Mouse (Mus musculus) liver, embryonic 15.5 days (tissue): ENCODE data around the gene Celsr2. TPM values are rescaled to one million over a fixed set of nuclear protein-coding genes. Genes with fewer than 3 reads are reported as not detected.
A peak's percentile ranks its signal among the peaks of the same experiment; 100 is the strongest.

Experiments used
- ATAC-seq: fragments of 200-750 bp; cut with Nextera tagmentation; 2 replicates; pipeline ENCODE4 v1.8.0; 2017; ENCODE audit warnings: moderate number of reproducible peaks, mild to moderate bottlenecking, moderate library complexity; ENCODE audit not compliant: insufficient read depth
- H3K27ac ChIP-seq: fragments of 300-500 bp; sonication (generic); replicated peaks from 2 replicates; pipeline ENCODE4 v1.5.1; 2015; ENCODE audit warnings: mild to moderate bottlenecking, inconsistent platforms
- H3K27me3 ChIP-seq: fragments of 300-500 bp; sonication (generic); 2 replicates; pipeline ENCODE4 v1.6.1; 2015; ENCODE audit warnings: mild to moderate bottlenecking, inconsistent platforms
- H3K36me3 ChIP-seq: fragments of 300-500 bp; sonication (generic); replicated peaks from 2 replicates; pipeline ENCODE4 v1.6.1; 2015; ENCODE audit warnings: moderate library complexity, mild to moderate bottlenecking, inconsistent platforms
- H3K4me1 ChIP-seq: fragments of 300-500 bp; sonication (generic); replicated peaks from 2 replicates; pipeline ENCODE4 v1.6.1; 2015; ENCODE audit warnings: inconsistent platforms
- H3K4me2 ChIP-seq: fragments of 300-500 bp; sonication (generic); 2 replicates; pipeline ENCODE4 v1.6.1; 2015; ENCODE audit warnings: moderate library complexity, mild to moderate bottlenecking, inconsistent platforms
- H3K4me3 ChIP-seq: fragments of 300-500 bp; sonication (generic); replicated peaks from 2 replicates; pipeline ENCODE4 v1.5.1; 2015; ENCODE audit warnings: mild to moderate bottlenecking, inconsistent platforms
- H3K9ac ChIP-seq: fragments of 300-500 bp; sonication (generic); 2 replicates; pipeline ENCODE4 v1.6.1; 2015; ENCODE audit warnings: moderate library complexity, mild to moderate bottlenecking, inconsistent platforms
- H3K9me3 ChIP-seq: fragments of 300-500 bp; sonication (generic); replicated peaks from 2 replicates; pipeline ENCODE4 v1.6.1; 2016; ENCODE audit warnings: inconsistent platforms
- WGBS: fragments of 180-500 bp; shearing (Covaris S2); methylation state at CpG from one replicate; pipeline ENCODE4 v1.1.7; 2015; ENCODE audit warnings: mixed read lengths; ENCODE audit not compliant: insufficient replicate concordance; 5-methylcytosine and 5-hydroxymethylcytosine counted together
- polyA plus RNA-seq: library from polyadenylated mRNA; unstranded; fragments of >200 nt; fragmentation: Nextera tagmentation; extraction: Ambion mirVana; gene quantifications from 2 replicates; pipeline ENCODE4 v1.2.1, GENCODE M21; 2015

Gene Celsr2
- polyA plus RNA-seq, 1 experiment from 2014 or later = 0.36 TPM

- peaks cover 12% of the 10 kb centered on the region for H3K4me1 ChIP-seq
- no peak overlapping the region for H3K9ac ChIP-seq
- H3K4me3 ChIP-seq = no peak overlapping the region
- no peaks in the 10 kb centered on the region for H3K36me3 ChIP-seq
- 57% methylated on average over 15 of the region's 15 CpGs for WGBS
- ATAC-seq = no peak
- H3K27me3 ChIP-seq = no peaks in the 10 kb centered on the region; the same call in 1 of the 2 replicates
- H3K9me3 ChIP-seq = no peaks in the 10 kb centered on the region
- no peak overlapping the region for H3K27ac ChIP-seq
- no peak overlapping the region for H3K4me2 ChIP-seq
These were observed 22.6 kb downstream of the Celsr2 start for GRCm38 (mm10) chr3:108392793-108393192.

GRCm38 (mm10) chr3:108392299-108392698 is 23.1 kb downstream of the Celsr2 start:
- no peaks in the 10 kb centered on the region for H3K9me3 ChIP-seq
- peaks cover 12% of the 10 kb centered on the region for H3K4me1 ChIP-seq
- H3K4me3 ChIP-seq = no peak overlapping the region
- no peak overlapping the region for H3K9ac ChIP-seq
- 35% methylated on average over 10 of the region's 10 CpGs for WGBS
- H3K4me2 ChIP-seq = no peak overlapping the region
- no peaks in the 10 kb centered on the region; the same call in 1 of the 2 replicates for H3K27me3 ChIP-seq
- peaks cover 5% of the 10 kb centered on the region; the same call in 1 of the 2 replicates for H3K36me3 ChIP-seq
- no peak for ATAC-seq
- H3K27ac ChIP-seq = no peak overlapping the region

- H3K4me2 ChIP-seq = peak overlapping the region; percentile 29; the same call in 1 of the 2 replicates
- H3K27ac ChIP-seq = 0 out of 2 replicates have a peak overlapping the region, but pooled peaks have one; percentile 14
- ATAC-seq = peak; percentile 56
- H3K4me1 ChIP-seq = peaks cover 24% of the 10 kb centered on the region
- peaks cover 27% of the 10 kb centered on the region for H3K36me3 ChIP-seq
- WGBS = 0% methylated on average over 5 of the region's 5 CpGs
- no peaks in the 10 kb centered on the region; the same call in 1 of the 2 replicates for H3K27me3 ChIP-seq
- H3K9me3 ChIP-seq = no peaks in the 10 kb centered on the region
- H3K4me3 ChIP-seq = no peak overlapping the region
- H3K9ac ChIP-seq = no peak overlapping the region
These were observed 26.2 kb downstream of the Celsr2 start for GRCm38 (mm10) chr3:108389111-108389545.

- no peak for ATAC-seq
- peaks cover 47% of the 10 kb centered on the region for H3K4me1 ChIP-seq
- H3K4me3 ChIP-seq = no peak overlapping the region
- H3K27ac ChIP-seq = no peak overlapping the region
- H3K27me3 ChIP-seq = no peaks in the 10 kb centered on the region
- H3K36me3 ChIP-seq = peaks cover 27% of the 10 kb centered on the region
- no peak overlapping the region for H3K9ac ChIP-seq
- no peak overlapping the region for H3K4me2 ChIP-seq
- no peaks in the 10 kb centered on the region for H3K9me3 ChIP-seq
- WGBS = 83% methylated on average over 10 of the region's 10 CpGs
These were observed 29.2 kb downstream of the Celsr2 start for GRCm38 (mm10) chr3:108386186-108386585.

- H3K4me3 ChIP-seq = peak overlapping the region; percentile 73
- no peak for ATAC-seq
- peak overlapping the region; percentile 79 for H3K4me2 ChIP-seq
- 47% methylated on average over 2 of the region's 2 CpGs for WGBS
- no peaks in the 10 kb centered on the region for H3K27me3 ChIP-seq
- no peaks in the 10 kb centered on the region for H3K9me3 ChIP-seq
- H3K36me3 ChIP-seq = peaks cover 27% of the 10 kb centered on the region
- H3K4me1 ChIP-seq = peaks cover 53% of the 10 kb centered on the region
- H3K27ac ChIP-seq = no peak overlapping the region
- H3K9ac ChIP-seq = peak overlapping the region; percentile 64
These were observed 30.9 kb downstream of the Celsr2 start for GRCm38 (mm10) chr3:108384425-108384824.

DNA sequence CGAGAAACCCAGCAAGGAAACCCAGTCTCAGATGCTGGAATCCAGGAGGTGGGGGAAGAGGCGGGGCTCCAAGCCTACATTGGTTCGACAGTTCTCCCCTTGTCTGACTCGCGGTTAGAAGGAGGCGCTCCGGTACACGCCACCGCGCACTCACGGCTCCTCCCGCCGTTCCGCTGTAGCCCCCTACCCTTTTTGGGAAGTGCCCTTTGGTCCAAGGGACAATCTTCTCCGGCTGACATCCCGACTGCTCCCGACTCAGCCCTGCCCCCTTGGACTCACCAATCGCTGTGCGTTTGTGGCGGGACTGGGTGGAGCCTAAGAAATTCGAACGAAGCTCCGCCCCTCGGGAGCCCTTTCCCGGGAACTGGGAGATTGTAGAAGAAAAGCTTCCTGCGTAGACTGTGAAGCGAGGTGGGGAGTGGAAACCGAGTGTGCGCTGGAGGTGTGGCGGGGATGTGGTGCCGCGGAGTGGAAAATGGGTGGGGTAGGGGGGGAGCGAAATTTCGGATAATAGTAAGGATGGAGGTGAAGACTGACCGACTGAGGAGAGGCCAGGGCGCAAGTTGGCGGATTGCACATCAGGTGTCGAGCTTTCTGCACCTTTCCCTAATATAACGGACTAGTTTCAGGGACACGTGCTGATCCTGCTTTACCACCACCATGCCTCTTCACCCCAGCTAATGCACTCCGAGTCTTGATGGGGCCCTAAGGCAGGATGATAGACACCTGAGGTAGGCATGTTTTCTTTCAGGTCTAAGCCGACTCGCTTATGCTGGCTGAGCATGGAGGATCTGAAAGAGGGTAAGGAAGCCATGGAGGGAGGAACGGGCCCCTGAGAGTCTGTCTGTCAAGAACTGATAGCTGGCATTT is 31.6 kb downstream of the Celsr2 start, which contains the start of gene Psrc1:
Gene Psrc1 (plus strand): TSS at position 355 of the 870 bp plus-strand sequence.
- peaks cover 53% of the 10 kb centered on the region for H3K4me1 ChIP-seq
- peak within 1 kb of the TSS; percentile 64 for H3K9ac ChIP-seq
- H3K36me3 ChIP-seq = peaks cover 27% of the 10 kb centered on the region
- H3K27me3 ChIP-seq = no peaks in the 10 kb centered on the region
- H3K4me2 ChIP-seq = peak within 1 kb of the TSS; percentile 79
- ATAC-seq = peak; percentile 88
- H3K9me3 ChIP-seq = no peaks in the 10 kb centered on the region
- WGBS = 2% methylated on average over 44 of the region's 44 CpGs
- peak within 1 kb of the TSS; percentile 58 for H3K27ac ChIP-seq
- H3K4me3 ChIP-seq = peak within 1 kb of the TSS; percentile 73

DNA sequence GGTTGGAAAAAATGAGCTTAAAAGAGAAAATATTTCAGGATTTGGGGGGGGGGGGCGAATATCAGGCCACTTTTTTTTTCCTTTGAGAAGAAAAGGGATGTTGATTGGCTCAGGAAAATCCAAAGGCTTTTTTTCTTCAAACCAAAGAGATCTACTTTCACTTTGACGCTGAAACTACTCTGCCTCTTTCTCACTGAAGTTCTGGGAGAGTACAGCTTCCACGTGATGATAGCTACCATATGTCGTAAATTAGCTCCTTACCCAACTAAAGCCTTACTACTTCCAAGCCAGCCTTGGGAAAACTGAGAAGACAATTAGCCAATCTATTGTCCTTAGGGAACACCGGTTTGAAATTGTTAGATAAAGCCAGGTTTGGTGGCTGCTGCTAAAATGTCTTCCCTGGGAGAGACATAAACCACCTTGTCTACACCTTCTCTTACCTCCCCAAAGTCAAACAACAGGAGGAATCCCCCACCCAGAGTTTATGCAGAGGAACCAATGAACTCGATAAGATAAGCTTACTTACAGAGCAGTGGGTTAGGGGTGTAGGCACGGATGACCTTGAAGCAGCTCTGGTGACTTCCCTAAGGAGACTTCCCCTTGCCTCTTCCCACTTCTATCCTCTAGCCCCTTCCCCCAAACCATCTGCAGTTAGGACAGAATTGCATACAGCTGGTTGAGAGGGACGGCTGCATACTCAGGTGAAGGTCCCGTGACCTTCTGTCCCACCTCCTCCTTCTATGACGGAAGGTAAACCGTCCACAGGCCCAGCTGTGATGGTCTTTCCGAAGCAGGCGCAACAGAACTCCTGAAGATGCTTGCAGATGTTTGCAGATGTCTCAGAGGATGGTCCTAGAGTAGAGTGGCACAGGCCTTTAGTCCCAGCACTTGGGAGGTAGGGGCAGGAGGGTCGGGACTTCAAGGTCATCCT is 33.1 kb downstream of the Celsr2 start:
- peak overlapping the region; percentile 36 for H3K4me3 ChIP-seq
- H3K9me3 ChIP-seq = no peaks in the 10 kb centered on the region
- H3K27me3 ChIP-seq = no peaks in the 10 kb centered on the region
- no peak overlapping the region for H3K27ac ChIP-seq
- H3K4me1 ChIP-seq = peaks cover 54% of the 10 kb centered on the region
- peak overlapping the region; percentile 40 for H3K9ac ChIP-seq
- ATAC-seq = no peak
- peak overlapping the region; percentile 79 for H3K4me2 ChIP-seq
- H3K36me3 ChIP-seq = peaks cover 21% of the 10 kb centered on the region
- WGBS = 45% methylated on average over 14 of the region's 14 CpGs

DNA sequence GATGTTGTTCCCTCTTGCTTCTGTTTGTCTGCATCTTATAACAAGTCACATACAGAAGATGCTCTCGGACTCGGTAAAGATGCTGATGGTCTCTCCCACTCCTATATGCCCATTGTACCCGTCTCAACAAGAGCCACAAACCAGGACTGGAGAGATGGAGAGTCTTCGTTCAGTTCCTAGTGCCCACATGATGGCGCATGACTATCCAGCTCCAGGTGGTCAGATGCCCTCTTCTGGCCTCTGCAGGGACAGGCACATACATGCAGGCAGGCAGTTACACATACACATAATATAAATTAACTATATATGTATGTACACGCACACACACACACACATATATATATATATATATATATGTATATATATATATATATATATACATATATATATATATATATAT is 34.7 kb downstream of the Celsr2 start:
- 61% methylated on average over 6 of the region's 6 CpGs for WGBS
- Histone ChIP-seq H3K4me2 (no peak overlapping the region), H3K27me3 (no peaks in the 10 kb centered on the region), H3K36me3 (peaks cover 6% of the 10 kb centered on the region), H3K4me3 (no peak overlapping the region), H3K27ac (no peak overlapping the region), H3K9me3 (no peaks in the 10 kb centered on the region), H3K9ac (no peak overlapping the region), H3K4me1 (peaks cover 54% of the 10 kb centered on the region)
- no peak for ATAC-seq

DNA sequence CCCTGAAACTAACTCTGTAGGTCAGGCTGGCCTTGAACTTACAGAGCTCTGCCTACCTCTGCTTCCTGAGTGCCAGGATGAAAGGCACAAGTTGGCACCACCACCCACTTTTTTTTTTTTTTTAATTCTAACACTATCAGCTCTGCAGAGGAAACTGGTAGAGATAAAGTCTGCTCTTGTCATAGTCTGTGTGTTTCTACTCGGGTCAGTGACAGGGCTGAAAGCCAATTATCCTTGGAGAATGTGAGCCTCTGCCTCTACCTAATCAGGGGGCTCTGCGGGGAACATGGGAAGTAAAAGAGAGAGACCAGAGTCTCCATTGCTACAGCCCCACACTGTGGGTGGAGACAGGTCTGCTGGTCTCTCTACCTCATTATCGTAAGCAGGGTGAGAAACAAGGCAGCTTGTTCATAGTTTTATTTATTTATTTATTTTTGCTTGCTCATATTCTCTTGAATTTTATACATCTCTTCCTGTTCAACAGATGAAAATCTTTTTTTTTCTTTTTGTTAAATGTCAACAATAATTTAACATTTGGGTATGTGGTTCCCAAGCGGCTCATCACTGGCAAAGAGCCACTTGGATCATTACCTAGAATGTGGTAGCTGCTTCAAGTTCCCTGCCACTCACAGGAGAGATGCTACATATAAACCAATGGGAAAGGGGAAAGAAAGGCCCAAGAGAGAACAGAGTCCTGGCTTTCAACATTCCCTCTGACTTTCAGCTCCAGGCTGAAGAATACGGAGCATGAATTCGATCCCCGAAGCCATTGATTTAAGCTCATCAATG is 36.3 kb downstream of the Celsr2 start:
- Histone ChIP-seq H3K9ac (no peak overlapping the region), H3K4me2 (no peak overlapping the region), H3K4me3 (no peak overlapping the region), H3K9me3 (no peaks in the 10 kb centered on the region), H3K4me1 (peaks cover 42% of the 10 kb centered on the region), H3K36me3 (no peaks in the 10 kb centered on the region), H3K27ac (no peak overlapping the region), H3K27me3 (no peaks in the 10 kb centered on the region)
- 66% methylated on average over 7 of the region's 7 CpGs for WGBS
- ATAC-seq = no peak

DNA sequence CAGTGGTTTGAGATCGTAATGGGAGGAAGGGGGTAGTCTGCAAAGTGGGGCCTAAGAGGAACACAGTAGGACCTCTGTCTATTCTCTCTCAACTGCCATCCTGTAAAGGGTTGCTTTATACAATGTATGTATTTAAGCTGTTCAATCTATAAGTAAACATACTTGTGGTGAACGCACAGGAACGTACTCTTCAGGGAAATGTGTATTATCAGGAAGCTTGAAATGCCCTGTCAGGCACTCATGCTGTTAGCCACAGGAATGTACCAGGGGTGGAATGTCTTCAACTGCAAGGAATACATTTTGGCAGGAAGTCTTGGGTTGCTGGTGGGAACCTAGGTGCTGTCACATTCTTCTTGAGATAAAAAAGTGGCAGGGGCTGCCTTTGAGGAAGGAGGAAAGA is 42.7 kb downstream of the Celsr2 start:
- ATAC-seq = no peak
- Histone ChIP-seq H3K4me1 (peaks cover 10% of the 10 kb centered on the region; the same call in 1 of the 2 replicates), H3K9ac (no peak overlapping the region), H3K27me3 (no peaks in the 10 kb centered on the region), H3K9me3 (no peaks in the 10 kb centered on the region), H3K4me3 (no peak overlapping the region), H3K27ac (no peak overlapping the region), H3K4me2 (no peak overlapping the region), H3K36me3 (no peaks in the 10 kb centered on the region)
- WGBS = 51% methylated on average over 3 of the region's 3 CpGs
